Mouse (Mus musculus): Measurements from ENCODE around the gene Edem1. TPM values are rescaled to one million over a fixed set of nuclear protein-coding genes. Genes with fewer than 3 reads are reported as not detected.
"Not testable (repeated sequence)": the region's sequence is repeated elsewhere in the genome, so short reads cannot be mapped to it uniquely, and the experiment has no call there.

Edem1 gene
- total RNA-seq, 4 experiments from 2014 or later = 18.2 to 34.0 (median 22.9) TPM

GRCm38 (mm10) chr6:108829386-108830370 lies 1.2 kb downstream of the Edem1 start:
- DNase-seq (ENCODE audit: low spot score in 2 of 2) = no peak

- no peak for DNase-seq (ENCODE audit: low spot score in 2 of 2)
Observed at GRCm38 (mm10) chr6:108832170-108832569, 3.7 kb downstream of the Edem1 start.

GRCm38 (mm10) chr6:108832989-108833388 lies 4.5 kb downstream of the Edem1 start:
- DNase-seq (ENCODE audit: low spot score in 2 of 2) = no peak

GRCm38 (mm10) chr6:108833963-108834697 lies 5.7 kb downstream of the Edem1 start:
- DNase-seq (ENCODE audit: low spot score in 2 of 2) = no peak

GRCm38 (mm10) chr6:108835765-108836691 lies 7.6 kb downstream of the Edem1 start:
- DNase-seq (ENCODE audit: low spot score in 2 of 2) = no peak

- no peak for DNase-seq (ENCODE audit: low spot score in 2 of 2)
Observed at GRCm38 (mm10) chr6:108837081-108837480, 8.6 kb downstream of the Edem1 start.

- no peak for DNase-seq (ENCODE audit: low spot score in 2 of 2)
Observed at GRCm38 (mm10) chr6:108837958-108838357, 9.5 kb downstream of the Edem1 start.

GRCm38 (mm10) chr6:108839432-108839831 lies 11.0 kb downstream of the Edem1 start:
- no peak for DNase-seq (ENCODE audit: low spot score in 2 of 2)

- DNase-seq (ENCODE audit: low spot score in 2 of 2) = no peak
Observed at GRCm38 (mm10) chr6:108840861-108841640, 12.6 kb downstream of the Edem1 start.

- no peak for DNase-seq (ENCODE audit: low spot score in 2 of 2)
Observed at GRCm38 (mm10) chr6:108843664-108844063, 15.2 kb downstream of the Edem1 start.

- no peak for DNase-seq (ENCODE audit: low spot score in 2 of 2)
Observed at GRCm38 (mm10) chr6:108844093-108844492, 15.7 kb downstream of the Edem1 start.

- no peak for DNase-seq (ENCODE audit: low spot score in 2 of 2)
Observed at GRCm38 (mm10) chr6:108844771-108845170, 16.3 kb downstream of the Edem1 start.

GRCm38 (mm10) chr6:108852088-108852670 lies 23.7 kb downstream of the Edem1 start:
- no peak for DNase-seq (ENCODE audit: low spot score in 2 of 2)

GRCm38 (mm10) chr6:108852986-108853385 lies 24.5 kb downstream of the Edem1 start:
- no peak for DNase-seq (ENCODE audit: low spot score in 2 of 2)

- DNase-seq (ENCODE audit: low spot score in 2 of 2) = no peak
Observed at GRCm38 (mm10) chr6:108858583-108858982, 30.1 kb downstream of the Edem1 start.

GRCm38 (mm10) chr6:108861226-108861625 lies 32.8 kb downstream of the Edem1 start:
- no peak for DNase-seq (ENCODE audit: low spot score in 2 of 2)

- no peak for DNase-seq (ENCODE audit: low spot score in 2 of 2)
Observed at GRCm38 (mm10) chr6:108862548-108862947, 34.1 kb downstream of the Edem1 start.

- no peak for DNase-seq (ENCODE audit: low spot score in 2 of 2)
Observed at GRCm38 (mm10) chr6:108866317-108866716, 37.9 kb downstream of the Edem1 start.

- DNase-seq (ENCODE audit: low spot score in 2 of 2) = not testable (repeated sequence)
Observed at GRCm38 (mm10) chr6:108869031-108869430, 40.6 kb downstream of the Edem1 start.

- DNase-seq (ENCODE audit: low spot score in 2 of 2) = no peak
Observed at GRCm38 (mm10) chr6:108870421-108870820, 42.0 kb downstream of the Edem1 start.

All from layer of hippocampus, adult 8-10 months (tissue).